Mouse (Mus musculus): ENCODE results near the gene Dnah7a. TPM values are rescaled to one million over a fixed set of nuclear protein-coding genes. Genes with fewer than 3 reads are reported as not detected.
"Not testable (repeated sequence)": the region's sequence is repeated elsewhere in the genome, so short reads cannot be mapped to it uniquely, and the experiment has no call there.

Dnah7a gene
- total RNA-seq, 2 experiments from 2014 or later = 0.42 to 0.66 TPM

GRCm38 (mm10) chr1:53709602-53710001 is 3.0 kb upstream of the Dnah7a start:
- DNase-seq (ENCODE audit: low spot score in 2 of 2) = not testable (repeated sequence)

- no peak for DNase-seq (ENCODE audit: low spot score in 2 of 2)
Measured at GRCm38 (mm10) chr1:53704164-53704563, 2.4 kb downstream of the Dnah7a start.

- DNase-seq (ENCODE audit: low spot score in 2 of 2) = not testable (repeated sequence)
Measured at GRCm38 (mm10) chr1:53664268-53664667, 42.3 kb downstream of the Dnah7a start.

- no peak for DNase-seq (ENCODE audit: low spot score in 2 of 2)
Measured at GRCm38 (mm10) chr1:53639865-53640794, 66.5 kb downstream of the Dnah7a start.

- not testable (repeated sequence) for DNase-seq (ENCODE audit: low spot score in 2 of 2)
Measured at GRCm38 (mm10) chr1:53635641-53636040, 70.9 kb downstream of the Dnah7a start.

- DNase-seq (ENCODE audit: low spot score in 2 of 2) = not testable (repeated sequence)
Measured at GRCm38 (mm10) chr1:53632040-53632439, 74.5 kb downstream of the Dnah7a start.

GRCm38 (mm10) chr1:53630011-53630410 is 76.6 kb downstream of the Dnah7a start:
- no peak for DNase-seq (ENCODE audit: low spot score in 2 of 2)

GRCm38 (mm10) chr1:53613486-53613885 is 93.1 kb downstream of the Dnah7a start:
- DNase-seq (ENCODE audit: low spot score in 2 of 2) = no peak

- not testable (repeated sequence) for DNase-seq (ENCODE audit: low spot score in 2 of 2)
Measured at GRCm38 (mm10) chr1:53581326-53581725, 125.3 kb downstream of the Dnah7a start.

GRCm38 (mm10) chr1:53557918-53558317 is 148.7 kb downstream of the Dnah7a start:
- DNase-seq (ENCODE audit: low spot score in 2 of 2) = not testable (repeated sequence)

- not testable (repeated sequence) for DNase-seq (ENCODE audit: low spot score in 2 of 2)
Measured at GRCm38 (mm10) chr1:53547018-53547417, 159.6 kb downstream of the Dnah7a start.

GRCm38 (mm10) chr1:53538356-53538755 is 168.2 kb downstream of the Dnah7a start:
- not testable (repeated sequence) for DNase-seq (ENCODE audit: low spot score in 2 of 2)

- not testable (repeated sequence) for DNase-seq (ENCODE audit: low spot score in 2 of 2)
Measured at GRCm38 (mm10) chr1:53534826-53535225, 171.8 kb downstream of the Dnah7a start.

- not testable (repeated sequence) for DNase-seq (ENCODE audit: low spot score in 2 of 2)
Measured at GRCm38 (mm10) chr1:53526021-53526420, 180.6 kb downstream of the Dnah7a start.

- DNase-seq (ENCODE audit: low spot score in 2 of 2) = no peak
Measured at GRCm38 (mm10) chr1:53473699-53474098, 232.9 kb downstream of the Dnah7a start.

- DNase-seq (ENCODE audit: low spot score in 2 of 2) = not testable (repeated sequence)
Measured at GRCm38 (mm10) chr1:53472084-53472483, 234.5 kb downstream of the Dnah7a start.

GRCm38 (mm10) chr1:53467325-53467670 is 239.3 kb downstream of the Dnah7a start:
- DNase-seq (ENCODE audit: low spot score in 2 of 2) = no peak

- DNase-seq (ENCODE audit: low spot score in 2 of 2) = not testable (repeated sequence)
Measured at GRCm38 (mm10) chr1:53466524-53467324, 239.9 kb downstream of the Dnah7a start.

GRCm38 (mm10) chr1:53439173-53439572 is 267.4 kb downstream of the Dnah7a start:
- not testable (repeated sequence) for DNase-seq (ENCODE audit: low spot score in 2 of 2)

GRCm38 (mm10) chr1:53432433-53432832 is 274.2 kb downstream of the Dnah7a start:
- DNase-seq (ENCODE audit: low spot score in 2 of 2) = not testable (repeated sequence)

GRCm38 (mm10) chr1:53405803-53406325 is 300.7 kb downstream of the Dnah7a start:
- no peak for DNase-seq (ENCODE audit: low spot score in 2 of 2)

All from adrenal gland, adult 18-20 months (tissue).